Mouse (Mus musculus) liver, embryonic 11.5 days (tissue): ENCODE data around the gene Clnk. TPM values are rescaled to one million over a fixed set of nuclear protein-coding genes. Genes with fewer than 3 reads are reported as not detected.

Source experiments
- ATAC-seq: fragments of 200-750 bp; cut with Nextera tagmentation; replicated peaks from 2 replicates; pipeline ENCODE4 v1.8.0; 2017; ENCODE audit warnings: moderate number of reproducible peaks, mild to moderate bottlenecking, moderate TSS enrichment, moderate library complexity; ENCODE audit not compliant: low FRiP score
- DNase-seq: peaks from one replicate; pipeline ENCODE4 v3.0.0-alpha.2; 2017; ENCODE audit warnings: low spot score
- H3K27ac ChIP-seq: fragments of 300-500 bp; sonication (generic); 2 replicates; pipeline ENCODE4 v1.5.1; 2014; ENCODE audit warnings: mild to moderate bottlenecking, low read depth, low read length, control low read depth
- H3K27me3 ChIP-seq: fragments of 300-500 bp; sonication (generic); replicated peaks from 2 replicates; pipeline ENCODE4 v1.6.1; 2014; ENCODE audit warnings: low read length, mixed read lengths; ENCODE audit not compliant: control insufficient read depth, insufficient read depth
- H3K36me3 ChIP-seq: fragments of 300-500 bp; sonication (generic); 2 replicates; pipeline ENCODE4 v1.6.1; 2014; ENCODE audit warnings: mild to moderate bottlenecking, low read length, moderate library complexity, mixed read lengths; ENCODE audit not compliant: control insufficient read depth, insufficient read depth
- H3K4me1 ChIP-seq: fragments of 300-500 bp; sonication (generic); replicated peaks from 2 replicates; pipeline ENCODE4 v1.6.1; 2014; ENCODE audit warnings: low read length, mixed read lengths; ENCODE audit not compliant: control insufficient read depth, insufficient read depth
- H3K4me2 ChIP-seq: fragments of 300-500 bp; sonication (generic); 2 replicates; pipeline ENCODE4 v1.6.1; 2014; ENCODE audit warnings: mild to moderate bottlenecking, control low read depth, moderate library complexity
- H3K4me3 ChIP-seq: fragments of 300-500 bp; sonication (generic); 2 replicates; pipeline ENCODE4 v1.5.1; 2014; ENCODE audit warnings: low read depth, low read length, control low read depth
- H3K9ac ChIP-seq: fragments of 300-500 bp; sonication (generic); 2 replicates; pipeline ENCODE4 v1.6.1; 2014; ENCODE audit warnings: low read depth, low read length, control low read depth
- H3K9me3 ChIP-seq: fragments of 300-500 bp; sonication (generic); 2 replicates; pipeline ENCODE4 v1.6.1; 2016; ENCODE audit warnings: low read length, inconsistent platforms, mixed read lengths; ENCODE audit not compliant: control insufficient read depth
- WGBS: fragments of 180-500 bp; shearing (Covaris S2); extraction: QIAGEN DNeasy Blood & Tissue Kit; methylation state at CpG from one replicate; pipeline ENCODE4 v1.1.7; 2014; 5-methylcytosine and 5-hydroxymethylcytosine counted together
- polyA plus RNA-seq: library from polyadenylated mRNA; unstranded; fragments of >200 nt; fragmentation: Nextera tagmentation; extraction: Ambion mirVana; gene quantifications from 2 replicates; pipeline ENCODE4 v1.2.1, GENCODE M21; 2014

Gene Clnk
- polyA plus RNA-seq, 1 experiment from 2014 or later, result 0.10 TPM

GRCm38 (mm10) chr5:38881728-38882620 is 5.4 kb upstream of the Clnk start:
- Histone ChIP-seq H3K27me3 (no peaks in the 10 kb centered on the region), H3K4me2 (no peak overlapping the region), H3K4me3 (no peak overlapping the region), H3K4me1 (no peaks in the 10 kb centered on the region), H3K9ac (no peak overlapping the region), H3K36me3 (no peaks in the 10 kb centered on the region), H3K9me3 (no peaks in the 10 kb centered on the region), H3K27ac (no peak overlapping the region)
- no peak for DNase-seq
- WGBS, result 64% methylated on average over 4 of the region's 4 CpGs
- ATAC-seq, result no peak

- no peaks in the 10 kb centered on the region for H3K4me1 ChIP-seq
- H3K27me3 ChIP-seq, result no peaks in the 10 kb centered on the region
- H3K27ac ChIP-seq, result no peak overlapping the region
- H3K9me3 ChIP-seq, result no peaks in the 10 kb centered on the region
- 72% methylated on average over 1 of the region's 1 CpGs for WGBS
- no peaks in the 10 kb centered on the region for H3K36me3 ChIP-seq
- H3K4me2 ChIP-seq, result no peak overlapping the region
- no peak overlapping the region for H3K9ac ChIP-seq
- ATAC-seq, result no peak
- DNase-seq, result no peak
- H3K4me3 ChIP-seq, result no peak overlapping the region
Observed at GRCm38 (mm10) chr5:38881416-38881727, 4.8 kb upstream of the Clnk start.

- Histone ChIP-seq H3K27ac (no peak overlapping the region), H3K27me3 (no peaks in the 10 kb centered on the region), H3K4me1 (no peaks in the 10 kb centered on the region), H3K36me3 (no peaks in the 10 kb centered on the region), H3K4me3 (no peak overlapping the region), H3K9ac (no peak overlapping the region), H3K4me2 (no peak overlapping the region), H3K9me3 (no peaks in the 10 kb centered on the region)
- DNase-seq, result no peak
- no peak for ATAC-seq
- WGBS, result 48% methylated on average over 11 of the region's 11 CpGs
Observed at GRCm38 (mm10) chr5:38879989-38880706, 3.5 kb upstream of the Clnk start.

GRCm38 (mm10) chr5:38875403-38875802 is 1.2 kb downstream of the Clnk start:
- H3K4me2 ChIP-seq, result no peak overlapping the region
- no peak for ATAC-seq
- WGBS, result 70% methylated on average over 3 of the region's 3 CpGs
- H3K9me3 ChIP-seq, result no peaks in the 10 kb centered on the region
- no peak overlapping the region for H3K4me3 ChIP-seq
- H3K36me3 ChIP-seq, result no peaks in the 10 kb centered on the region
- no peak overlapping the region for H3K27ac ChIP-seq
- H3K27me3 ChIP-seq, result no peaks in the 10 kb centered on the region
- H3K4me1 ChIP-seq, result no peaks in the 10 kb centered on the region
- DNase-seq, result no peak
- no peak overlapping the region for H3K9ac ChIP-seq

GRCm38 (mm10) chr5:38874931-38875330 is 1.7 kb downstream of the Clnk start:
- WGBS, result 17% methylated on average over 1 of the region's 1 CpGs
- no peaks in the 10 kb centered on the region for H3K9me3 ChIP-seq

GRCm38 (mm10) chr5:38872906-38873305 is 3.7 kb downstream of the Clnk start:
- Histone ChIP-seq H3K27me3 (no peaks in the 10 kb centered on the region), H3K9me3 (no peaks in the 10 kb centered on the region), H3K4me2 (no peak overlapping the region), H3K36me3 (no peaks in the 10 kb centered on the region), H3K4me3 (no peak overlapping the region), H3K9ac (no peak overlapping the region), H3K27ac (no peak overlapping the region), H3K4me1 (no peaks in the 10 kb centered on the region)
- ATAC-seq, result no peak
- DNase-seq, result no peak
- WGBS, result 92% methylated on average over 3 of the region's 3 CpGs

More at GRCm38 (mm10) chr5:38874931-38875330, 1.7 kb downstream of the Clnk start:
- H3K27me3 ChIP-seq, result no peaks in the 10 kb centered on the region
- H3K4me2 ChIP-seq, result no peak overlapping the region
- ATAC-seq, result no peak
- no peak overlapping the region for H3K4me3 ChIP-seq
- no peak for DNase-seq
- H3K9ac ChIP-seq, result no peak overlapping the region
- no peaks in the 10 kb centered on the region for H3K4me1 ChIP-seq
- no peak overlapping the region for H3K27ac ChIP-seq
- no peaks in the 10 kb centered on the region for H3K36me3 ChIP-seq

GRCm38 (mm10) chr5:38871591-38871990 is 5.0 kb downstream of the Clnk start:
- H3K9ac ChIP-seq, result no peak overlapping the region
- H3K4me2 ChIP-seq, result no peak overlapping the region
- 67% methylated on average over 2 of the region's 2 CpGs for WGBS
- no peak overlapping the region for H3K27ac ChIP-seq
- no peaks in the 10 kb centered on the region for H3K4me1 ChIP-seq
- H3K4me3 ChIP-seq, result no peak overlapping the region
- H3K27me3 ChIP-seq, result no peaks in the 10 kb centered on the region
- DNase-seq, result no peak
- H3K36me3 ChIP-seq, result no peaks in the 10 kb centered on the region
- H3K9me3 ChIP-seq, result no peaks in the 10 kb centered on the region
- ATAC-seq, result no peak

- no peak overlapping the region for H3K4me2 ChIP-seq
- no peaks in the 10 kb centered on the region for H3K27me3 ChIP-seq
- 54% methylated on average over 12 of the region's 12 CpGs for WGBS
- DNase-seq (no peak), ATAC-seq (no peak)
- H3K36me3 ChIP-seq, result no peaks in the 10 kb centered on the region
- H3K9ac ChIP-seq, result no peak overlapping the region
- no peak overlapping the region for H3K27ac ChIP-seq
- no peaks in the 10 kb centered on the region for H3K9me3 ChIP-seq
- H3K4me3 ChIP-seq, result no peak overlapping the region
- H3K4me1 ChIP-seq, result no peaks in the 10 kb centered on the region
Observed at GRCm38 (mm10) chr5:38870485-38870884, 6.1 kb downstream of the Clnk start.

GRCm38 (mm10) chr5:38869976-38870375 is 6.6 kb downstream of the Clnk start:
- H3K4me2 ChIP-seq, result no peak overlapping the region
- no peak overlapping the region for H3K27ac ChIP-seq
- no peaks in the 10 kb centered on the region for H3K9me3 ChIP-seq
- DNase-seq, result no peak
- no peak overlapping the region for H3K9ac ChIP-seq
- no peaks in the 10 kb centered on the region for H3K27me3 ChIP-seq
- no peak overlapping the region for H3K4me3 ChIP-seq
- no peak for ATAC-seq
- WGBS, result 79% methylated on average over 9 of the region's 9 CpGs
- H3K36me3 ChIP-seq, result no peaks in the 10 kb centered on the region
- no peaks in the 10 kb centered on the region for H3K4me1 ChIP-seq
